Mouse (Mus musculus) brain, embryonic 14.5 days (tissue): ENCODE results near the gene Cgnl1. TPM values are rescaled to one million over a fixed set of nuclear protein-coding genes. Genes with fewer than 3 reads are reported as not detected.

Experiments used
- DNase-seq: peaks from one replicate; pipeline ENCODE4 v3.0.0-alpha.2; 2011; ENCODE audit warnings: low read depth
- CTCF ChIP-seq: fragments of 200-500 bp; IDR thresholded peaks from 2 replicates; pipeline ENCODE4 v1.5.1; 2012; ENCODE audit warnings: inconsistent platforms, mild to moderate bottlenecking, moderate library complexity, borderline replicate concordance; ENCODE audit not compliant: insufficient read depth, insufficient read length; ENCODE audit errors: extremely low read depth
- POLR2A ChIP-seq: fragments of 200-500 bp; IDR thresholded peaks from 2 replicates; pipeline ENCODE4 v1.6.1; 2012; ENCODE audit warnings: mild to moderate bottlenecking, inconsistent platforms, borderline replicate concordance; ENCODE audit not compliant: poor library complexity, insufficient read depth, insufficient read length, severe bottlenecking; ENCODE audit errors: extremely low read depth
- polyA plus RNA-seq: library from polyadenylated mRNA; depleted of rRNA; stranded (reverse); fragments of >200 nt; gene quantifications from 2 replicates; pipeline ENCODE4 v1.2.3, GENCODE M21; 2012

The Cgnl1 gene
- polyA plus RNA-seq, 1 experiment: 8.2 TPM

GRCm38 (mm10) chr9:71665493-71665892 lies 105.9 kb downstream of the Cgnl1 start:
- TF ChIP-seq POLR2A: no peak
- TF ChIP-seq CTCF: no peak
- no peak for DNase-seq

GRCm38 (mm10) chr9:71664855-71665254 lies 106.5 kb downstream of the Cgnl1 start:
- no peak for DNase-seq
- TF ChIP-seq POLR2A: no peak
- TF ChIP-seq CTCF: no peak

- no peak for TF ChIP-seq CTCF
- no peak for TF ChIP-seq POLR2A
- DNase-seq: no peak
Observed at GRCm38 (mm10) chr9:71663421-71664217, 107.8 kb downstream of the Cgnl1 start.

GRCm38 (mm10) chr9:71660540-71660939 lies 110.9 kb downstream of the Cgnl1 start:
- TF ChIP-seq CTCF: no peak
- no peak for TF ChIP-seq POLR2A
- peak; percentile 59 for DNase-seq

- TF ChIP-seq POLR2A (no peak), CTCF (no peak)
- DNase-seq: no peak
Observed at GRCm38 (mm10) chr9:71659681-71660080, 111.7 kb downstream of the Cgnl1 start.

GRCm38 (mm10) chr9:71657199-71657598 lies 114.2 kb downstream of the Cgnl1 start:
- no peak for TF ChIP-seq POLR2A
- TF ChIP-seq CTCF: no peak
- no peak for DNase-seq

- no peak for DNase-seq
- TF ChIP-seq CTCF: no peak
Observed at GRCm38 (mm10) chr9:71654861-71655260, 116.5 kb downstream of the Cgnl1 start.

- peak; percentile 82 for DNase-seq
- TF ChIP-seq POLR2A (no peak), CTCF (peak; percentile 56; the same call in 1 of the 2 replicates)
Observed at GRCm38 (mm10) chr9:71646115-71646514, 125.3 kb downstream of the Cgnl1 start.

GRCm38 (mm10) chr9:71643611-71644010 lies 127.8 kb downstream of the Cgnl1 start:
- no peak for DNase-seq
- no peak for TF ChIP-seq CTCF
- TF ChIP-seq POLR2A: no peak

GRCm38 (mm10) chr9:71642270-71642669 lies 129.1 kb downstream of the Cgnl1 start:
- DNase-seq: no peak
- no peak for TF ChIP-seq POLR2A
- no peak for TF ChIP-seq CTCF

- no peak for TF ChIP-seq POLR2A
- TF ChIP-seq CTCF: no peak
Observed at GRCm38 (mm10) chr9:71640361-71640927, 131.0 kb downstream of the Cgnl1 start.

GRCm38 (mm10) chr9:71638198-71638597 lies 133.2 kb downstream of the Cgnl1 start:
- no peak for TF ChIP-seq CTCF
- TF ChIP-seq POLR2A: no peak
- DNase-seq: peak; percentile 8

More at GRCm38 (mm10) chr9:71640361-71640927, 131.0 kb downstream of the Cgnl1 start:
- DNase-seq: no peak
